Mouse (Mus musculus) heart, embryonic 15.5 days (tissue): Measurements from ENCODE around the gene Ptprk. TPM values are rescaled to one million over a fixed set of nuclear protein-coding genes. Genes with fewer than 3 reads are reported as not detected.
A peak's percentile ranks its signal among the peaks of the same experiment; 100 is the strongest.

Source experiments
- ATAC-seq: fragments of 200-750 bp; cut with Nextera tagmentation; replicated peaks from 2 replicates; pipeline ENCODE4 v1.8.0; 2017; ENCODE audit warnings: low read depth, moderate TSS enrichment; ENCODE audit not compliant: insufficient number of reproducible peaks, insufficient read depth, low FRiP score
- H3K27ac ChIP-seq: fragments of 300-500 bp; sonication (generic); 2 replicates; pipeline ENCODE4 v1.5.1; 2015; ENCODE audit warnings: mild to moderate bottlenecking, inconsistent platforms
- H3K27me3 ChIP-seq: fragments of 300-500 bp; sonication (generic); 2 replicates; pipeline ENCODE4 v1.6.1; 2015; ENCODE audit warnings: inconsistent platforms
- H3K36me3 ChIP-seq: fragments of 300-500 bp; sonication (generic); 2 replicates; pipeline ENCODE4 v1.6.1; 2015; ENCODE audit warnings: mild to moderate bottlenecking, inconsistent platforms
- H3K4me1 ChIP-seq: fragments of 300-500 bp; sonication (generic); replicated peaks from 2 replicates; pipeline ENCODE4 v1.6.1; 2015; ENCODE audit warnings: inconsistent platforms
- H3K4me2 ChIP-seq: fragments of 300-500 bp; sonication (generic); 2 replicates; pipeline ENCODE4 v1.6.1; 2015; ENCODE audit warnings: inconsistent platforms, mild to moderate bottlenecking, moderate library complexity
- H3K4me3 ChIP-seq: fragments of 300-500 bp; sonication (generic); 2 replicates; pipeline ENCODE4 v1.5.1; 2015; ENCODE audit warnings: mild to moderate bottlenecking, inconsistent platforms
- H3K9ac ChIP-seq: fragments of 300-500 bp; sonication (generic); 2 replicates; pipeline ENCODE4 v1.6.1; 2015; ENCODE audit warnings: mild to moderate bottlenecking, inconsistent platforms
- H3K9me3 ChIP-seq: fragments of 300-500 bp; sonication (generic); replicated peaks from 2 replicates; pipeline ENCODE4 v1.6.1; 2016; ENCODE audit warnings: inconsistent platforms
- WGBS: fragments of 180-500 bp; shearing (Covaris S2); methylation state at CpG from one replicate; pipeline ENCODE4 v1.1.7; 2015; ENCODE audit warnings: mixed read lengths; 5-methylcytosine and 5-hydroxymethylcytosine counted together
- polyA plus RNA-seq: library from polyadenylated mRNA; unstranded; fragments of >200 nt; fragmentation: Nextera tagmentation; extraction: Ambion mirVana; gene quantifications from 2 replicates; pipeline ENCODE4 v1.2.1, GENCODE M21; 2015

The Ptprk gene
- polyA plus RNA-seq, result 36.7 and 37.3 TPM in 2 replicates

GRCm38 (mm10) chr10:28074653-28075451, at the start of gene Ptprk:
Ptprk (plus strand) TSS chr10:28074820.
- H3K4me2 ChIP-seq, result peak within 1 kb of the TSS; percentile 71
- H3K27ac ChIP-seq, result peak within 1 kb of the TSS; percentile 98
- H3K27me3 ChIP-seq, result no peaks in the 10 kb centered on the region
- peak within 1 kb of the TSS; percentile 77 for H3K4me3 ChIP-seq
- H3K9ac ChIP-seq, result peak within 1 kb of the TSS; percentile 86
- H3K36me3 ChIP-seq, result no peaks in the 10 kb centered on the region
- under 1% methylated on average over 77 of the region's 77 CpGs for WGBS
- H3K4me1 ChIP-seq, result peaks cover 20% of the 10 kb centered on the region
- H3K9me3 ChIP-seq, result no peaks in the 10 kb centered on the region
- ATAC-seq, result peak; percentile 98

DNA sequence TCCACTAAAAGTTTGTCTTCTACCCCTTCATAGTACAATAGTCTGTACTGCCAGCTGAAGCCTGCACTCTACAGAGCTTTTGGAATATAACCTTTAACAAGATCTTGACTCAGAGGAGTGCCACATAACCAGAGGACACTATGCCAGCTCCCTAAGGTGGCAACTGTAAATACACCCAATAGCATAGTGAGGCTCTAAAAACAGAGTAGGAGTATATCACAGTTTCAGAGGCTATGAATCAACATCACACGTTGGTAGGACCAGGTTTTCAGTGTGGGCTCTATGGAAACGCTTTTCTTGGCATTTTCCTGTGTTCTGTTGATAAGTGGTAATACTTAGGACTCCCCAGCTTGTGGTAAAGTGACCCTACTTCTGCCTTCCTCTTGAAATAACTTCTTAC, 46.8 kb upstream of the Ptprk start:
- H3K4me2 ChIP-seq, result no peak overlapping the region
- H3K27me3 ChIP-seq, result no peaks in the 10 kb centered on the region
- H3K9ac ChIP-seq, result no peak overlapping the region
- ATAC-seq, result no peak
- no peaks in the 10 kb centered on the region for H3K9me3 ChIP-seq
- H3K36me3 ChIP-seq, result no peaks in the 10 kb centered on the region
- WGBS, result 63% methylated on average over 2 of the region's 2 CpGs
- H3K4me1 ChIP-seq, result no peaks in the 10 kb centered on the region
- H3K27ac ChIP-seq, result no peak overlapping the region
- no peak overlapping the region for H3K4me3 ChIP-seq

DNA sequence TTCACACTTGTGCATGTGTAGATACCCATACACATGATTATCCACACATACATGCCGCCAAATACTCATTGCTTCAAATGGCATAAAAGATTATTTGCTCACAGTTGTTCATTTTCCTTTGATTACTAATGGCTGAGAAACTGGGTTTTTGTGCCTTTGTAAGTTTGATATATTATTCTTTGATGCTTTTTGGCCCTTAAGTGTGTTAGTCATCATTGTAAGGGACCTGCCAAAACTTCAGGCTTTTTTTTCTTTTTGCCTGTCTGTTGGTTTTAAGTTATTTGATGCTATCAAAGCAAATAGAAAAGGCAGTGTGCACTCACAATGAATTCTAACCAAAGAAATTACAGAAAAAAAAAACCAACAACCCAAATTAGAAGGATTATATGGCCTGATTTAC, 38.2 kb upstream of the Ptprk start:
- no peaks in the 10 kb centered on the region for H3K27me3 ChIP-seq
- no peak for ATAC-seq
- no peak overlapping the region for H3K4me2 ChIP-seq
- H3K9me3 ChIP-seq, result no peaks in the 10 kb centered on the region
- no peak overlapping the region for H3K27ac ChIP-seq
- no peak overlapping the region for H3K9ac ChIP-seq
- 87% methylated on average over 1 of the region's 1 CpGs for WGBS
- no peaks in the 10 kb centered on the region for H3K4me1 ChIP-seq
- no peaks in the 10 kb centered on the region for H3K36me3 ChIP-seq
- no peak overlapping the region for H3K4me3 ChIP-seq

DNA sequence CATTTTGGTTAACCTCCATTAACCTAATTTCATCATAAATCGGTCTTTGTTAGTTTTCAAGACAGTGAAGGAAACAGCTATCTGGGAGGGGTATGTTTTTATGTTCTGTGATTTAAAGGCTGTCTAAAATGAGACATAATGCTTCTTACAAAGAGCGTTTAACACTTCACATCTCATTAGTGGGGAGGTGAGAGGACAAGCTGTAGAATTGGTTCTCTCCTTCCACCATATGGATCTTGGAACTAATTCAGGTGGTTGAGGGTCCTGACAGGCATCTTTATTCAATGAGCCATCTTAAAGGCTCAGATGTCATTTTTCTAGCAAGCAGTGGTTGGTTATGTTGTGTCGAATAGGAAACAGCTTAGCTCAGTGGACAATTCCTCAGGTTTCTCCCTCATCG, 19.9 kb upstream of the Ptprk start:
- Histone ChIP-seq H3K9me3 (no peaks in the 10 kb centered on the region), H3K27me3 (no peaks in the 10 kb centered on the region), H3K36me3 (no peaks in the 10 kb centered on the region), H3K9ac (no peak overlapping the region), H3K4me1 (no peaks in the 10 kb centered on the region), H3K4me2 (no peak overlapping the region), H3K4me3 (no peak overlapping the region), H3K27ac (no peak overlapping the region)
- ATAC-seq, result no peak
- 74% methylated on average over 4 of the region's 4 CpGs for WGBS

DNA sequence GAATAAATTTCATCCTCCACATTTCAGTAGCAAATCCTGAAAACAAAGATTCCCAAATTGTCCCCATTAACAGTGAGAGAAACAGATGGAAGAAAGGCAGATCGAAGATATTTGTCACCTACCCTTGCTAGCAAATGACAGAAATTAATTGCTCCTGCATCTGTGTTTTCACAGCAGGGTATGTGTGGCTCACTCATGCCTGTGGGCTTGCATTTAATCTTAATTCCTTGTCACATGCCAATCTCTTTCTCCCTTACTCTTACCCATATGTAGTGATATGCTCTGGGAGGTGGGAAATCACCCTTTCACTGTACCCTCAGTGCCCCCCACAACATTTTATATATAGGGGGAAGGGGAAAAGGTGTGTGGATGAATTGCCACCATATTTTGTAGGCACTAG, 15.4 kb upstream of the Ptprk start:
- no peaks in the 10 kb centered on the region for H3K9me3 ChIP-seq
- no peak for ATAC-seq
- H3K4me3 ChIP-seq, result no peak overlapping the region
- no peaks in the 10 kb centered on the region for H3K36me3 ChIP-seq
- no peaks in the 10 kb centered on the region for H3K4me1 ChIP-seq
- no peaks in the 10 kb centered on the region for H3K27me3 ChIP-seq
- no peak overlapping the region for H3K4me2 ChIP-seq
- 80% methylated on average over 1 of the region's 1 CpGs for WGBS
- no peak overlapping the region for H3K27ac ChIP-seq
- no peak overlapping the region for H3K9ac ChIP-seq

DNA sequence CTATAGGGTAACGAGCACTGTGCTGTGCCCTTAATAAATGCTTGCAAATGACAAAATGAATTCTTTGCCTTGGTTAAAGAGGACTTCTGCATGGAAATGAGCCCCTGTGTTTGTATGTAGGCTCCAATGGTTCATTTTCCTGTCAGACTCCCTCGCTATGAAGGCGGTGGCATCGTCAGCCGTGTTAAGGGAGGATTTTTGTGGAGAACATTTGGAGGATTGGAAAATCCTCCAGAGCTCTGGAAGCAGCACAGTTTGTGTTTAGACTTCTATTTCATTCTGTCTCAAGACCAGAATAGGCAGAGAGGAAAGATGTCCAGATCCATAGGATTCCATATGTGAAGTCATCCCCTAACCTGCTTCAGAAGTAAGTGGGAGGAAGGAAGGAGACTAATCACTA, 6.6 kb upstream of the Ptprk start:
- 86% methylated on average over 5 of the region's 5 CpGs for WGBS
- no peak overlapping the region for H3K27ac ChIP-seq
- H3K4me2 ChIP-seq, result no peak overlapping the region
- H3K4me3 ChIP-seq, result no peak overlapping the region
- 0 out of 2 replicates have a peak, but pooled peaks cover 1% of the 10 kb centered on the region for H3K4me1 ChIP-seq
- H3K9me3 ChIP-seq, result no peaks in the 10 kb centered on the region
- no peak for ATAC-seq
- no peak overlapping the region for H3K9ac ChIP-seq
- H3K36me3 ChIP-seq, result no peaks in the 10 kb centered on the region
- H3K27me3 ChIP-seq, result no peaks in the 10 kb centered on the region

DNA sequence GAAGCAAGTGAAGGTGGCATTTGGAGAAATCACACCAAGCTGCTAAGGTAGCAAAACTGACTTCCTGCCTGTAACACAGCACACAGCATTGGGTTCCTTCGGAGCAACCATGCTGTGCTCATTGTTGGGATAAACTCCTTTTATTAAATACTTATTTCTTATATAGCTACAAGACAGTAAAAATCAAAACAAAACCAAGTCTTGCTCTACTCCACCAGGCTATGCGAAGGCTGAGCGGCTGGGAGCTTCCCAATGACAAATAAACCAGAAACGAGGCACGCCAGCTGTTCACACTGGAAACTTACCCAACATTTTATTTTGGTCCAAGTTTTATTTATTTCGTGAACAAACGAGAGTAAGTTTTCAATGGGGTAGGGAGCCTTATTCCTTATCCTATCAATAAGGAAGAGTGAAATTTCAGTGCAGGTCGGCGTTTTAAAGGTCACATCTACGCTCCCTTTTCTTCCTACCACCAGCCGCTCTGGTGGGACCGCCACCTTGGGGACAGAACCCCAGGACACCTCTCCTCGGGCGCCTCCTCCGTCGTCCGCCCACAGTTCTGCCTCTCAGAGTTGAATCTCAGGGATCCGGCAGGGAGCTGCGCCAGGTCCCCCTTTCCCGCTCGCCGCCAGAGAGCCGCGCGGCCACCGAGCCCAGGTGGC, 498 bp upstream of the Ptprk start:
- Histone ChIP-seq H3K9me3 (no peaks in the 10 kb centered on the region), H3K4me1 (peaks cover 17% of the 10 kb centered on the region), H3K9ac (peak overlapping the region; percentile 86), H3K27me3 (no peaks in the 10 kb centered on the region), H3K4me3 (peak overlapping the region; percentile 77), H3K27ac (peak overlapping the region; percentile 98), H3K36me3 (no peaks in the 10 kb centered on the region), H3K4me2 (peak overlapping the region; percentile 71)
- peak; percentile 50 for ATAC-seq
- under 1% methylated on average over 26 of the region's 26 CpGs for WGBS

DNA sequence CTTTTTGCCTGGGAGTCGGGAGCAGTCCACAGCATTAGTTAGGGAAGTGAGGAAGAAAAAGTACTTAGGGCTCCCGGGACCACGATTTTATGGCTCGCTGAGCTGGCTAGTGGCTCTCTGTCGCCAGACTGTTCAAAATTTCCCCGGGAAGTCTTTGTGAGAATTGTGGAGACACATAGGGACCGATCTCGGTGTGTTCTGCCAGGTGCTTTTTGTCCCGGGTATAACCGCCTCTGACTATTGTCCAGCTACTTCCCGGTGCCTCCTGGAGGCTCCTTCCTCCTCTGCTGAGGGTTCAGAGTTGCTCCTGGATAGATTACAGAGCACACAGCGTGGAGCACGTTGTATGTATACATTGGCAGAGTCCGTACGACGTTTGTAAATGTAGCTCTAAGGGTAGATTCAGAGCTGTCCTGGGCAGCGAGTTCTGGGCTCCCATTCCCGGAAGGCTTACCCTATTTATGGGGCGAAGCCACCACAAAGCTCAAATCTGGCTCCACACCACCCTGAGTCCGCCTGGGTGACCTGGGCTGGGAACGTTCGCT, 943 bp downstream of the Ptprk start:
- Histone ChIP-seq H3K27ac (peak overlapping the region; percentile 98), H3K36me3 (no peaks in the 10 kb centered on the region), H3K4me2 (peak overlapping the region; percentile 71), H3K27me3 (no peaks in the 10 kb centered on the region), H3K9me3 (no peaks in the 10 kb centered on the region), H3K4me3 (peak overlapping the region; percentile 77), H3K4me1 (peaks cover 20% of the 10 kb centered on the region), H3K9ac (peak overlapping the region; percentile 86)
- WGBS, result 1% methylated on average over 22 of the region's 22 CpGs
- no peak; the same call in 1 of the 2 replicates for ATAC-seq

DNA sequence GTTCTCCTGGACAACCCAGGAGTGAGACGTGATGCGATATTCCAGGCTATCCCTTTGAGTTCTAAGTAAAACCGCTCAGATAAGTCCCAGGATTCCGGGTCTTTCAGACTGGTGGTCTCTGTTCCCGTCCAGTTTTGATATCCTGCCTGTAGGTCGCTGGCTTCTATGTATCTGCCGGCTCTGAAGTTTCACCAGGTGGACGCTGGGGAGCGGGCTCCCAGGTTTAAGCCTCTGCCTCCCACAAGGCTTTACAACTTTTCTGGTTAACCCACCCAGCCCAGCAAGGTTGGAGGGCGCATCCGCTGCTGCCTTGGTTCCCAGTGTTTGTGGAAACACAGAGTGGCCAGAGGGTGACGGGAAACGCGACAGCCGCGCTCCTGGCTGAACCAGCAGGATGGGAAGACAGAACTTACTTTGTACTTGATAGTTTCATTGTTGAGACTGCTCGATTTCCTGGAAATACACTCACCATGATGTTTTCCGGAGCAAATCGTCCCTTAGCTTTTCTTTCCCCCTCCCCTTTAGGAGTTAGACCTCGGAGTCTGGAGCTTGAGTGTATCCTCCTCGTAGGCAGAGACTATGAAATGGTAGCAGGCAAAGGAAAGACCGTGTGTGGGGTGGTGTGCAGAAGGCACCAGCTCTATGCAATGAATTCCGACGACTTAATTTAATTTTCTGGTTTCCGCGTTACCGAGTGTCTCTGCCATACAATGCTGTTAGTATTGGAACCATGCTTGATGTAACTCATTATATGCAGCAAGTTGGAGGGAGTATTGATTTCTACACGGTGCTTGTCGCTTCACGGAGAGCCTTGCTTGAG, 1.6 kb downstream of the Ptprk start:
- ATAC-seq, result no peak; the same call in 1 of the 2 replicates
- no peaks in the 10 kb centered on the region for H3K36me3 ChIP-seq
- no peaks in the 10 kb centered on the region for H3K9me3 ChIP-seq
- peak overlapping the region; percentile 98 for H3K27ac ChIP-seq
- no peaks in the 10 kb centered on the region for H3K27me3 ChIP-seq
- H3K4me3 ChIP-seq, result peak overlapping the region; percentile 77
- H3K4me1 ChIP-seq, result peaks cover 20% of the 10 kb centered on the region
- WGBS, result 3% methylated on average over 30 of the region's 30 CpGs
- H3K9ac ChIP-seq, result peak overlapping the region; percentile 86
- peak overlapping the region; percentile 71 for H3K4me2 ChIP-seq

DNA sequence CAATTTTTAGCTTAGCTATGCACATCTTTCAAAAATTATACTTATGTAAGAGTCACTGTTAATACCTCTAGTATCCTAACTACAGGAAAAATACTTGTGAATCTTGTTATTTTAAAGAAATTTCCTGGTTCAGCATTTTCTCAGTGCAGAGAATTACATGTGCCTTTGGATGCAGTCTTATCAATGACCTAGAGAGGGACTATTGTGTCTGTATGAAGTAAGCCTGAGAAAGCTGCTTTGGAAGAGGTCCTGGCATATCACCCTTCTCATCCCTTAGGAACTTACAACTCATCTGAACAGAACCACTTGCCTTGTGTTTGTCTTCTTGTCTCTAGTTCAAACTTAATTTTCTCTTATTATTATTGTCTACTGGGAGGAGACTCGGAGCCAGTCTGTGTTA, 3.6 kb downstream of the Ptprk start:
- Histone ChIP-seq H3K36me3 (no peaks in the 10 kb centered on the region), H3K9me3 (no peaks in the 10 kb centered on the region), H3K27ac (no peak overlapping the region), H3K27me3 (no peaks in the 10 kb centered on the region), H3K4me1 (peaks cover 18% of the 10 kb centered on the region), H3K4me3 (no peak overlapping the region), H3K9ac (no peak overlapping the region), H3K4me2 (no peak overlapping the region)
- ATAC-seq, result no peak
- WGBS, result 77% methylated on average over 1 of the region's 1 CpGs

DNA sequence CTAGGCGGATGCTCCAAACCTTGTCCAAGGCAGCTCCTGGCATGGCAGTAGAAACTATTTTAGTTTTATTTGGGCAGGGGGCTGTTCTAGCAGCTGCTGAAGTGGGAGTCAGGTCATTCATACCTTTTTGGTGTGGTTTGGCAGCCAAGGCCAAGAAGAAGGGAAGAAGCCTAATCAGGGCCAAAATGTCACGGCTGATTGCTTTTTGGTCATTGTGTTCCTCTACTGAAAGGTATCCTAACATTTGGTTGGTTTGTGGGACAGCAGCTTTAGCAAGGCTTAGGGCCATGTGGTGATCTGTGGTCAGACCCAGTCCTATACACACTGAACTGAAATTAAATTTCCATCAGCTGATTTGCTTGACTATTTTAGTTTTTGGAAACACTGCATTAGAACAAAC, 6.6 kb downstream of the Ptprk start:
- WGBS, result 86% methylated on average over 2 of the region's 2 CpGs

More for the DNA sequence above, 6.6 kb downstream of the Ptprk start:
- Histone ChIP-seq H3K9ac (no peak overlapping the region), H3K4me2 (no peak overlapping the region), H3K9me3 (no peaks in the 10 kb centered on the region), H3K27ac (no peak overlapping the region), H3K36me3 (no peaks in the 10 kb centered on the region), H3K27me3 (no peaks in the 10 kb centered on the region), H3K4me1 (peaks cover 18% of the 10 kb centered on the region), H3K4me3 (no peak overlapping the region)
- no peak for ATAC-seq
